Mouse (Mus musculus) kidney, embryonic 15.5 days (tissue): ENCODE data around the gene Gm17018. TPM values are rescaled to one million over a fixed set of nuclear protein-coding genes. Genes with fewer than 3 reads are reported as not detected.

Source experiments
- ATAC-seq: fragments of 200-750 bp; cut with Nextera tagmentation; replicated peaks from 2 replicates; pipeline ENCODE4 v1.8.0; 2017; ENCODE audit warnings: moderate TSS enrichment; ENCODE audit not compliant: low FRiP score
- H3K27ac ChIP-seq: fragments of 300-500 bp; sonication (generic); 2 replicates; pipeline ENCODE4 v1.5.1; 2015; ENCODE audit warnings: mild to moderate bottlenecking, inconsistent platforms
- H3K27me3 ChIP-seq: fragments of 300-500 bp; sonication (generic); 2 replicates; pipeline ENCODE4 v1.6.1; 2015; ENCODE audit warnings: inconsistent platforms
- H3K36me3 ChIP-seq: fragments of 300-500 bp; sonication (generic); 2 replicates; pipeline ENCODE4 v1.6.1; 2015; ENCODE audit warnings: inconsistent platforms
- H3K4me1 ChIP-seq: fragments of 300-500 bp; sonication (generic); 2 replicates; pipeline ENCODE4 v1.6.1; 2015; ENCODE audit warnings: inconsistent platforms
- H3K4me2 ChIP-seq: fragments of 300-500 bp; sonication (generic); 2 replicates; pipeline ENCODE4 v1.6.1; 2015; ENCODE audit warnings: moderate library complexity, mild to moderate bottlenecking, inconsistent platforms
- H3K4me3 ChIP-seq: fragments of 300-500 bp; sonication (generic); replicated peaks from 2 replicates; pipeline ENCODE4 v1.5.1; 2015; ENCODE audit warnings: mild to moderate bottlenecking, inconsistent platforms
- H3K9ac ChIP-seq: fragments of 300-500 bp; sonication (generic); 2 replicates; pipeline ENCODE4 v1.6.1; 2015; ENCODE audit warnings: mild to moderate bottlenecking, inconsistent platforms
- H3K9me3 ChIP-seq: fragments of 300-500 bp; sonication (generic); replicated peaks from 2 replicates; pipeline ENCODE4 v1.6.1; 2016; ENCODE audit warnings: inconsistent platforms
- WGBS: fragments of 180-500 bp; shearing (Covaris S2); methylation state at CpG from one replicate; pipeline ENCODE4 v1.1.7; 2015; ENCODE audit warnings: mixed read lengths; 5-methylcytosine and 5-hydroxymethylcytosine counted together
- polyA plus RNA-seq: library from polyadenylated mRNA; unstranded; fragments of >200 nt; fragmentation: Nextera tagmentation; extraction: Ambion mirVana; gene quantifications from 2 replicates; pipeline ENCODE4 v1.2.1, GENCODE M21; 2015

Gm17018 gene
- polyA plus RNA-seq, 1 experiment from 2014 or later, result 48.9 TPM

- Histone ChIP-seq H3K9me3 (no peaks in the 10 kb centered on the region), H3K9ac (no peak overlapping the region), H3K4me2 (no peak overlapping the region), H3K4me1 (peaks cover 35% of the 10 kb centered on the region), H3K27me3 (peaks cover 15% of the 10 kb centered on the region), H3K36me3 (peaks cover 40% of the 10 kb centered on the region), H3K4me3 (no peak overlapping the region), H3K27ac (peak overlapping the region; percentile 30)
- WGBS, result 26% methylated on average over 6 of the region's 6 CpGs
- peak; percentile 68 for ATAC-seq
Observed at GRCm38 (mm10) chr19:45552187-45552586, 8.2 kb upstream of the Gm17018 start.

DNA sequence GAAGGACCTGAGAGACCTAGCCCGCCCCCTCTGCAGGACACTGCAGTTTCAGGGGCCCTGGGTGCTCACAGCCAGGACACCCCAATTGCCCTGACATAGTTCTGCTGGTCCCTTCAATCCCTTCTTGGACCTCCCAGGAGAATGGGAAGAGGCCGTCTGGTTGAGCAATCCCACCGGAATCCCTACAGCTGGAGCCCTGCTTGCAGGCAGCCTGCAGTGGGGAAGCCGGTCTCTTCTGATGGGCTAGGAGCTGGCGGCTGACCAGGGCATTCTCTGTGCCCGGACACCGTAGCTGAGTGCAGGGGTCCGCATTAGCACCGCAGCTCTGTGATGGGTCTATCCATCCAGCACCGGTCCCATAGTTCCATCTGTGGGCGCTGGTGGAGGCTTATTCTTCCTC, 6.3 kb upstream of the Gm17018 start:
- H3K36me3 ChIP-seq, result peaks cover 53% of the 10 kb centered on the region
- peaks cover 28% of the 10 kb centered on the region for H3K4me1 ChIP-seq
- 92% methylated on average over 11 of the region's 11 CpGs for WGBS
- peaks cover 12% of the 10 kb centered on the region; the same call in 1 of the 2 replicates for H3K27me3 ChIP-seq
- H3K27ac ChIP-seq, result no peak overlapping the region
- no peak overlapping the region for H3K4me2 ChIP-seq
- no peak overlapping the region for H3K9ac ChIP-seq
- H3K4me3 ChIP-seq, result no peak overlapping the region
- no peaks in the 10 kb centered on the region for H3K9me3 ChIP-seq
- ATAC-seq, result no peak

- no peak for ATAC-seq
- H3K27me3 ChIP-seq, result no peaks in the 10 kb centered on the region
- no peak overlapping the region for H3K27ac ChIP-seq
- H3K9ac ChIP-seq, result no peak overlapping the region
- no peak overlapping the region for H3K4me2 ChIP-seq
- H3K4me1 ChIP-seq, result peaks cover 36% of the 10 kb centered on the region
- WGBS, result 40% methylated on average over 15 of the region's 15 CpGs
- no peaks in the 10 kb centered on the region for H3K36me3 ChIP-seq
- no peaks in the 10 kb centered on the region for H3K9me3 ChIP-seq
- H3K4me3 ChIP-seq, result no peak overlapping the region
Observed at GRCm38 (mm10) chr19:45565925-45566715, 5.7 kb downstream of the Gm17018 start.

DNA sequence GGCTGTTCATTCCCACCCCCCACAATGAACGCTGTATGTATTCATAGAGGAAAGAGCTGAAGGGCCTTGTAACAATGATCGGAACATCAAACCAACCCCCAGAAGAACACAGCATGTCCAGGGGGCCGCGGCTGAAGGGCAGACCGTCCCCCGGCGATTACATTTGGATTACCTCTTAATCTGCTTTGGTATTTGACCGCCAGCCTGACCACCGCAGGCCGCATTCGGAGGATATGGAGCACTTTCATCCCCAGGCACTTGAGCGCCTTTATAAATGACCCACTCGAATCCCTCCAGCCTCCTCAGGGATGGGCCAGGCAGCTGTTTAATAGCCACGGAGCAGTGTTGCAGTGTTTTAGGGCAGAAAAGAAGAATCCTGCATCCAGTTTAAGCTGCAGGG, 7.0 kb downstream of the Gm17018 start:
- no peak overlapping the region for H3K27ac ChIP-seq

GRCm38 (mm10) chr19:45573033-45573432, 12.6 kb downstream of the Gm17018 start:
- peaks cover 28% of the 10 kb centered on the region for H3K36me3 ChIP-seq
- no peaks in the 10 kb centered on the region for H3K27me3 ChIP-seq
- no peak overlapping the region for H3K9ac ChIP-seq
- ATAC-seq, result no peak
- WGBS, result 79% methylated on average over 6 of the region's 6 CpGs
- peaks cover 38% of the 10 kb centered on the region for H3K4me1 ChIP-seq
- H3K9me3 ChIP-seq, result no peaks in the 10 kb centered on the region
- H3K4me3 ChIP-seq, result no peak overlapping the region
- no peak overlapping the region for H3K27ac ChIP-seq
- no peak overlapping the region for H3K4me2 ChIP-seq

More for the DNA sequence above, 7.0 kb downstream of the Gm17018 start:
- peaks cover 36% of the 10 kb centered on the region for H3K4me1 ChIP-seq
- peaks cover 8% of the 10 kb centered on the region for H3K36me3 ChIP-seq
- no peaks in the 10 kb centered on the region for H3K27me3 ChIP-seq
- 55% methylated on average over 14 of the region's 14 CpGs for WGBS
- no peak overlapping the region for H3K9ac ChIP-seq
- no peak overlapping the region for H3K4me3 ChIP-seq
- no peak overlapping the region for H3K4me2 ChIP-seq
- ATAC-seq, result no peak
- no peaks in the 10 kb centered on the region for H3K9me3 ChIP-seq

DNA sequence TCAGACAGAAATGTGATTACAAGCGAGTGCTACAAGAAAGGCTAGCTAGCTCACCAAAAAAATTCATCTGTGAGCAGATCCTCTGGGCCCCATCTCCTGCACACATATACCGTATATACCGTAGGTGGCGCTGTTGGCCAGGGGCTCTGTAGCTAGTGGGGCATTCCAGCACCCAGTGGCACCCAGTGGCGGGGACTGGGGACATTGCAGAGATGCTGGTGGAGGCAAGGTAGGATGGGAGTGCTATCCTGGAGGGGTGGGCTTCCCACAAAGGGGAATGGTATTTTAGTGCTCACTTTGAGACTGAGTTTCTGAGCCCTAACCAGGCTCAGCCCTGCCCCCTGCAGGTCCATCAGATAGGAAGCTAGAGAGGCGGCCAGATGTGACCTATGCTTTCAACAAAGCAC, 13.4 kb downstream of the Gm17018 start:
- no peaks in the 10 kb centered on the region for H3K9me3 ChIP-seq
- H3K27me3 ChIP-seq, result no peaks in the 10 kb centered on the region
- no peak overlapping the region for H3K9ac ChIP-seq
- H3K36me3 ChIP-seq, result peaks cover 36% of the 10 kb centered on the region
- H3K4me2 ChIP-seq, result no peak overlapping the region
- no peak overlapping the region for H3K27ac ChIP-seq
- ATAC-seq, result peak; percentile 56
- 22% methylated on average over 6 of the region's 6 CpGs for WGBS
- peaks cover 38% of the 10 kb centered on the region for H3K4me1 ChIP-seq
- H3K4me3 ChIP-seq, result no peak overlapping the region

GRCm38 (mm10) chr19:45574339-45574898, 14.0 kb downstream of the Gm17018 start:
- peaks cover 35% of the 10 kb centered on the region for H3K4me1 ChIP-seq
- peak overlapping the region; percentile 19; the same call in 1 of the 2 replicates for H3K27ac ChIP-seq
- no peak overlapping the region for H3K4me2 ChIP-seq
- H3K9me3 ChIP-seq, result no peaks in the 10 kb centered on the region
- WGBS, result 79% methylated on average over 7 of the region's 7 CpGs
- no peak overlapping the region for H3K4me3 ChIP-seq
- no peak for ATAC-seq
- no peaks in the 10 kb centered on the region for H3K27me3 ChIP-seq
- no peak overlapping the region for H3K9ac ChIP-seq
- H3K36me3 ChIP-seq, result peaks cover 42% of the 10 kb centered on the region

DNA sequence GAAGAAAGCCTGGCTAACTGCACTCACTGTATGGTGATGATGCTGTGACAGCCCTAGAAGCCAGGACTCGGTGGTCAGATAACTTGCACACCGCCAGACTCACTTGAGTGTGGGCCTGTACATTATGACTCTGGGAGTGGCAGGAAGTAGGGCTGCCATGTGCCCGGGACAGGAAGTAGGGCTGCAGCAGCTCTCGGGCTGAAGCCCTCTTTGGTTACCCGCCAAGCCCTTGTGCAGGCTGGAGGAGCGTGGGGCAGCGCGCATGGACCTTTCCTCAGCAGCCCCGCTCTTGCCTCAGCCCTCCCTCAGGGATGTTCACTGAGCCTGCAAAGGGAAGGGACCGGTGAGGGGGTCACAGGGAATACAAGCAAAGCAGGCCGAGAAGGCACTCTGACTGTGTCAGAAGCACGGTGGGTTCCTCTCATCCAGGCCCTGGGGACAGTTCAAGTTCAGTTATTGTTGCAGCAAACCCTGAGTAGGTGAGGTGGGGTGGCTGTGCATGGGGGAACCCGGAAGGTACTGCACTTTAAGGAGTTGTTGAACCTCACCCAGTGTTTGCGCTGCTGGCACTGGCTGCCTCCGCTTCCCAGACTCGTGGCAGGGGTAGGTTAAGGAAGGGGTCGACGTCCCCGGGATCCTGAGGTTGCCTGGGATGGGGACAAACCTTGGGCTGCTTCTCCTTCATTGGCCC, 14.7 kb downstream of the Gm17018 start:
- peak overlapping the region; percentile 35 for H3K27ac ChIP-seq
- no peak for ATAC-seq
- H3K9ac ChIP-seq, result no peak overlapping the region
- 44% methylated on average over 19 of the region's 19 CpGs for WGBS
- H3K4me1 ChIP-seq, result peaks cover 31% of the 10 kb centered on the region
- no peaks in the 10 kb centered on the region for H3K9me3 ChIP-seq
- no peak overlapping the region for H3K4me3 ChIP-seq
- H3K4me2 ChIP-seq, result 0 out of 2 replicates have a peak overlapping the region, but pooled peaks have one; percentile 5
- peaks cover 43% of the 10 kb centered on the region for H3K36me3 ChIP-seq
- no peaks in the 10 kb centered on the region for H3K27me3 ChIP-seq

- Histone ChIP-seq H3K4me1 (peaks cover 30% of the 10 kb centered on the region), H3K4me3 (no peak overlapping the region), H3K27ac (peak overlapping the region; percentile 35; the same call in 1 of the 2 replicates), H3K27me3 (no peaks in the 10 kb centered on the region), H3K9me3 (no peaks in the 10 kb centered on the region), H3K4me2 (0 out of 2 replicates have a peak overlapping the region, but pooled peaks have one; percentile 5), H3K36me3 (peaks cover 43% of the 10 kb centered on the region), H3K9ac (no peak overlapping the region)
- WGBS, result 19% methylated on average over 8 of the region's 8 CpGs
- no peak for ATAC-seq
Observed at GRCm38 (mm10) chr19:45575632-45576001, 15.2 kb downstream of the Gm17018 start.

DNA sequence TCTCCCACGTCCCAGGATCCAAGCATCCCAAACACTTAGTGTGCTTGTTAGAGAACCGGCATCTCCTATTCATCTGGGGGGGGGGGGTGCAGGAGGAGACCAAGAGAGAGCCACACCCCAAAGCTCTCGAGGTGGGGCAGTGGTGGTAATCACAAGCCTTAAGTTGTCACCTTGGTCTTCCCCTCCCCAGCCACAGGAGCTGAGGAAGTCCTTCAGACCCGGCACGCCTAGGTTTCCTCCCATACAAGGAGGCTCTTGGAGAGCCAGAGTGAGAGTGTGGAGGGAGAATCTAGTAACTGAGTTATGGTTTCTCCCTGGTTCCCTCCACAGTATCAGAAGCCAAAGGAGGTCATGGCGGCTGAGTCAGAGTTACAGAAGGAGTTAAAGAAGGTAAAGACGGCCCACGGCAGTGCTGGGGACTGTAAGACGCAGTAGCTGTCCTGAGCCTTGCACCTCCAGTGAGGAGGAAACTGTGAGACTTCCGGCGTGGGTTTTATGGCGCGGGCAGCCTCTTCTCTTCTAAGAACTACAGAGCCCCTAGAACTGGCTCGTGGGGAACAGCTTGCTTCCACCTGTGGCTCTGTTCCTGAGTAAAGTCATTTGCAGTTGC, 16.8 kb downstream of the Gm17018 start:
- 62% methylated on average over 14 of the region's 14 CpGs for WGBS

DNA sequence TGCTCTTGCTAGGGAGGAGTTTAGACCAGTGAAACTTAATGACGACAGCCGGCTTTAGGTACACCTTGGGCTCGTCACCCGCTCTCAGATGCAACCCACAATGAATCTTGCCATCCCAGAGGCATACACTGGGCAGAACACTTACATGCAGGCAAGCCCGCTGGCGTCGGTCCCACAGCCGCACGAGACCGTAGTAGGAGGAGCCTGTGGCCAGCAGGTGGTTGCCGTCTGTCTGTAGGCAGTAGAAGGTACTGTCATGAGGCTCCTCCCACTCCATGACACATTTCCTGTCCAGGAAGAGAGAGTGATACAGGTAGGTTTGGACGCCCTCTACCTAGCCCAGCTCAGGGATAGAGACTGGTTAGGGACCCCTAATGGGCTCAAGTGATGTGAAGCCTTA, 18.6 kb downstream of the Gm17018 start:
- no peak overlapping the region for H3K27ac ChIP-seq
- no peak overlapping the region for H3K4me3 ChIP-seq
- H3K4me1 ChIP-seq, result peaks cover 40% of the 10 kb centered on the region
- ATAC-seq, result no peak
- H3K9ac ChIP-seq, result no peak overlapping the region
- WGBS, result 87% methylated on average over 12 of the region's 12 CpGs
- H3K36me3 ChIP-seq, result peaks cover 34% of the 10 kb centered on the region
- no peak overlapping the region for H3K4me2 ChIP-seq
- H3K27me3 ChIP-seq, result no peaks in the 10 kb centered on the region
- no peaks in the 10 kb centered on the region for H3K9me3 ChIP-seq

More for the DNA sequence above, 16.8 kb downstream of the Gm17018 start:
- H3K9me3 ChIP-seq, result no peaks in the 10 kb centered on the region
- no peak overlapping the region for H3K9ac ChIP-seq
- H3K27ac ChIP-seq, result no peak overlapping the region
- H3K36me3 ChIP-seq, result peaks cover 43% of the 10 kb centered on the region
- H3K4me3 ChIP-seq, result no peak overlapping the region
- H3K4me1 ChIP-seq, result peaks cover 36% of the 10 kb centered on the region
- ATAC-seq, result no peak
- no peak overlapping the region for H3K4me2 ChIP-seq
- no peaks in the 10 kb centered on the region for H3K27me3 ChIP-seq

- WGBS, result 87% methylated on average over 7 of the region's 7 CpGs
- no peaks in the 10 kb centered on the region for H3K9me3 ChIP-seq
- H3K4me2 ChIP-seq, result no peak overlapping the region
- no peak overlapping the region for H3K9ac ChIP-seq
- H3K4me3 ChIP-seq, result no peak overlapping the region
- no peaks in the 10 kb centered on the region for H3K27me3 ChIP-seq
- no peak overlapping the region for H3K27ac ChIP-seq
- H3K36me3 ChIP-seq, result peaks cover 34% of the 10 kb centered on the region
- ATAC-seq, result no peak
- peaks cover 38% of the 10 kb centered on the region for H3K4me1 ChIP-seq
Observed at GRCm38 (mm10) chr19:45579416-45579815, 19.0 kb downstream of the Gm17018 start.
